ENCODE assay signal across 9 mouse cellular contexts in genomic region chr6:13601587-13601986, GRCm38 (mm10). TPM values are rescaled to one million over a fixed set of nuclear protein-coding genes. Genes with fewer than 3 reads are reported as not detected.
DNase-seq lines count a peak whose midpoint lies in the region; ATAC-seq lines count a peak whose summit lies in the region.
"Had no signal": no experiment of that assay in that cellular context is flagged by ENCODE, and none has a peak within 500 bp of the region (broad histone marks: within the 10 kb centered on the region; RNA-seq: fewer than 3 reads in every experiment).

No protein-coding gene starts in this region.

- intact Hi-C loops in heart, postnatal 36 days (cut with DNase I): no loop called here
- intact Hi-C loops in left cerebral cortex, postnatal 36 days (cut with DNase I): loop anchor here (10.0 kb wide), 1 partner anchor 307 kb away; no protein-coding TSS in a partner anchor

- no peak overlapping the region; the same call in 1 of the 2 replicates for H3K27ac ChIP-seq in embryonic facial prominence, embryonic 14.5 days (replicated peaks; ENCODE audit: low read depth, low read length)

- 35% methylated on average over 6 of the region's 6 CpGs for WGBS in embryonic facial prominence, embryonic 14.5 days

- H3K4me1 ChIP-seq in embryonic facial prominence, embryonic 14.5 days (ENCODE audit: control insufficient read depth, insufficient read depth, low read length): peaks cover 22% of the 10 kb centered on the region

- no peak for ATAC-seq in embryonic facial prominence, embryonic 14.5 days (ENCODE audit: low read depth)

- H3K4me2 ChIP-seq in embryonic facial prominence, embryonic 14.5 days (ENCODE audit: low read depth, low read length): peak overlapping the region; percentile 32

- H3K9me3 ChIP-seq in embryonic facial prominence, embryonic 14.5 days (ENCODE audit: control insufficient read depth, low read length): no peaks in the 10 kb centered on the region

- peak; percentile 19 for DNase-seq in adrenal gland, postnatal 10 days
- DNase-seq in adrenal gland, adult 18-20 months (ENCODE audit: low spot score in 2 of 2): no peak
- peak; percentile 72 to 77 for DNase-seq in B cell, adult 2 months
- peak; percentile 68 for DNase-seq in embryonic facial prominence, embryonic 14.5 days (ENCODE audit: low spot score)
- DNase-seq in heart, postnatal 36 days: peak; percentile 28 to 30
- DNase-seq in left cerebral cortex, postnatal 36 days (ENCODE audit: low spot score in 2 of 2): peak; percentile 41
- DNase-seq in right cerebral cortex, postnatal 14 days: peak; percentile 17
- DNase-seq in embryo, embryonic 9.5 days (ENCODE audit: extremely low spot score): no peak

- peaks cover 14% of the 10 kb centered on the region for H3K36me3 ChIP-seq in embryonic facial prominence, embryonic 14.5 days (ENCODE audit: control insufficient read depth, insufficient read depth, low read length)

- no peaks in the 10 kb centered on the region for H3K27me3 ChIP-seq in embryonic facial prominence, embryonic 14.5 days (replicated peaks; ENCODE audit: control insufficient read depth, insufficient read depth, low read length)

- no peak overlapping the region for H3K9ac ChIP-seq in embryonic facial prominence, embryonic 14.5 days (ENCODE audit: low read depth, low read length)

- H3K4me3 ChIP-seq in embryonic facial prominence, embryonic 14.5 days (ENCODE audit: low read depth, low read length): no peak overlapping the region
- H3K4me3 ChIP-seq: erythroblast, embryonic 14.5 days had no signal

RNA-seq across cellular contexts. Expression of gene Tmem168, which starts 6.3 kb away (rescaled TPM):
- total RNA-seq in adrenal gland, postnatal 10 days (2021): 10 to 100 TPM; 23.9 to 24.0 TPM
- total RNA-seq in adrenal gland, adult 18-20 months (2021): 10 to 100 TPM; 22.1 to 27.5 TPM
- 38.4 and 43.3 TPM in 2 replicates for polyA plus RNA-seq in embryonic facial prominence, embryonic 14.5 days (2014; fragmentation: Nextera tagmentation; extraction: Ambion mirVana)
- 10 to 100 TPM; 17.4 to 20.1 TPM for total RNA-seq in heart, postnatal 36 days (2021)
- total RNA-seq in left cerebral cortex, postnatal 36 days (2021): 10 to 100 TPM; 13.6 to 16.0 TPM
- polyA plus RNA-seq: erythroblast, embryonic 14.5 days had no signal

Comparison
In these comparisons a context has a peak if more than half of its experiments do, and no peak if none do; other contexts are left out.
1. DNase-seq: peak in adrenal gland, postnatal 10 days (single experiment), B cell, adult 2 months (2 of 2), embryonic facial prominence, embryonic 14.5 days (single experiment), heart, postnatal 36 days (2 of 2), left cerebral cortex, postnatal 36 days (2 of 2) and right cerebral cortex, postnatal 14 days (single experiment); none in adrenal gland, adult 18-20 months (0 of 2) and embryo, embryonic 9.5 days (single experiment).